Mouse (Mus musculus) heart, postnatal 0 days (tissue): Measurements from ENCODE around the gene Tgfbi. TPM values are rescaled to one million over a fixed set of nuclear protein-coding genes. Genes with fewer than 3 reads are reported as not detected.

Source experiments
- ATAC-seq: fragments of 200-750 bp; cut with Nextera tagmentation; 2 replicates; pipeline ENCODE4 v1.8.0; 2017; ENCODE audit warnings: low read depth, moderate number of reproducible peaks, moderate library complexity; ENCODE audit not compliant: insufficient read depth
- DNase-seq: peaks from one replicate; pipeline ENCODE4 v3.0.0-alpha.2; 2016; ENCODE audit warnings: low spot score
- H3K27ac ChIP-seq: fragments of 300-500 bp; sonication (generic); 2 replicates; pipeline ENCODE4 v1.5.1; 2014; ENCODE audit warnings: low read depth, mild to moderate bottlenecking
- H3K27me3 ChIP-seq: fragments of 300-500 bp; sonication (generic); 2 replicates; pipeline ENCODE4 v1.6.1; 2014; ENCODE audit warnings: low read length, mixed read lengths; ENCODE audit not compliant: control insufficient read depth, insufficient read depth
- H3K36me3 ChIP-seq: fragments of 300-500 bp; sonication (generic); replicated peaks from 2 replicates; pipeline ENCODE4 v1.6.1; 2014; ENCODE audit warnings: low read length, mixed read lengths; ENCODE audit not compliant: control insufficient read depth, insufficient read depth
- H3K4me1 ChIP-seq: fragments of 300-500 bp; sonication (generic); 2 replicates; pipeline ENCODE4 v1.6.1; 2014; ENCODE audit warnings: antibody characterized with exemption; ENCODE audit not compliant: control insufficient read depth, insufficient read depth
- H3K4me2 ChIP-seq: fragments of 300-500 bp; sonication (generic); 2 replicates; pipeline ENCODE4 v1.6.1; 2014; ENCODE audit warnings: low read depth, mild to moderate bottlenecking, low read length, moderate library complexity
- H3K4me3 ChIP-seq: fragments of 300-500 bp; sonication (generic); 2 replicates; pipeline ENCODE4 v1.5.1; 2014; ENCODE audit warnings: low read depth, low read length
- H3K9ac ChIP-seq: fragments of 300-500 bp; sonication (generic); replicated peaks from 2 replicates; pipeline ENCODE4 v1.6.1; 2014; ENCODE audit warnings: low read depth, low read length, mixed read lengths
- H3K9me3 ChIP-seq: fragments of 300-500 bp; sonication (generic); replicated peaks from 2 replicates; pipeline ENCODE4 v1.6.1; 2016; ENCODE audit warnings: low read length; ENCODE audit not compliant: control insufficient read depth
- CTCF ChIP-seq: IDR thresholded peaks from 2 replicates; pipeline ENCODE4 v1.5.1; 2016; ENCODE audit warnings: antibody characterized with exemption, control low read depth, low read depth
- EP300 ChIP-seq: IDR thresholded peaks from 2 replicates; pipeline ENCODE4 v1.6.1; 2016; ENCODE audit warnings: antibody characterized with exemption, low read depth
- WGBS: fragments of 180-500 bp; shearing (Covaris S2); extraction: QIAGEN DNeasy Blood & Tissue Kit; methylation state at CpG from one replicate; pipeline ENCODE4 v1.1.7; 2014; 5-methylcytosine and 5-hydroxymethylcytosine counted together
- polyA plus RNA-seq: library from polyadenylated mRNA; unstranded; fragments of >200 nt; fragmentation: Nextera tagmentation; extraction: Ambion mirVana; gene quantifications from 2 replicates; pipeline ENCODE4 v1.2.1, GENCODE M21; 2015
- total RNA-seq: library from RNA; depleted of rRNA; stranded (reverse); fragments of >200 nt; gene quantifications from 2 replicates; pipeline ENCODE4 v1.2.3, GENCODE M21; 2014; ENCODE audit warnings: low replicate concordance

The Tgfbi gene
- total and polyA plus RNA-seq, 2 experiments from 2014 or later = 24.3 to 31.3 TPM

DNA sequence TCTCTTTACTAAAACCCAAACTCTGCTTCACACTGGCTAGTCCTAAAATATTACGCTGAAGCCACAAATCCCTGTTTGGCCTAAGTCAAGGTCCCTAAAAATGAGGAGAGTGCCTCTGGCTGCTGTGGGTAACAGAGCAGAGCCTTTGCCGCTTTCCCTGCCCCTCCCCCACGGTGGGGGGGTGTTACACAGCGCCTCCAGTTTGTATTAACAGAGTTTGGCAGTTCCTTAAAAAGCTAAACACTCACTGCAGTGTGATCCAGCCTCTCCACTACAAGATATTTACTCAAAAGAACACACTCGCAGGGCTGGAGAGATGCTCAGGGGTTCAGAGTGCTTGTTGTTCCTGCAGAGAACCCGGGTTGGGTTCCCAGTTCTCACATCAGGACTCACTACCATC lies 49.6 kb downstream of the Tgfbi start:
- Histone ChIP-seq H3K27me3 (no peaks in the 10 kb centered on the region), H3K4me3 (no peak overlapping the region), H3K36me3 (no peaks in the 10 kb centered on the region), H3K27ac (no peak overlapping the region), H3K4me1 (peaks cover 22% of the 10 kb centered on the region), H3K9ac (no peak overlapping the region), H3K4me2 (no peak overlapping the region), H3K9me3 (no peaks in the 10 kb centered on the region)
- no peak for TF ChIP-seq CTCF
- no peak for TF ChIP-seq EP300
- whole genome bisulfite sequencing = 77% methylated on average over 6 of the region's 6 CpGs
- no peak for DNase-seq
- no peak for ATAC-seq

- peak; percentile 85 for ATAC-seq
- 15% methylated on average over 7 of the region's 7 CpGs for WGBS
- Histone ChIP-seq H3K27me3 (no peaks in the 10 kb centered on the region), H3K4me1 (peaks cover 22% of the 10 kb centered on the region), H3K9me3 (no peaks in the 10 kb centered on the region), H3K36me3 (no peaks in the 10 kb centered on the region), H3K4me2 (0 out of 2 replicates have a peak overlapping the region, but pooled peaks have one; percentile 3), H3K4me3 (no peak overlapping the region), H3K27ac (peak overlapping the region; percentile 79), H3K9ac (0 out of 2 replicates have a peak overlapping the region, but pooled peaks have one; percentile 12)
- TF ChIP-seq EP300 (no peak), CTCF (no peak)
- peak; percentile 70 for DNase-seq
Observed at GRCm38 (mm10) chr13:56661914-56662621, 52.7 kb downstream of the Tgfbi start.

GRCm38 (mm10) chr13:56664256-56665170 lies 55.2 kb downstream of the Tgfbi start:
- no peak for DNase-seq
- Histone ChIP-seq H3K4me1 (peaks cover 22% of the 10 kb centered on the region), H3K9me3 (no peaks in the 10 kb centered on the region), H3K27ac (no peak overlapping the region), H3K9ac (no peak overlapping the region), H3K4me2 (no peak overlapping the region), H3K4me3 (no peak overlapping the region), H3K27me3 (no peaks in the 10 kb centered on the region), H3K36me3 (no peaks in the 10 kb centered on the region)
- 65% methylated on average over 17 of the region's 17 CpGs for WGBS
- no peak for ATAC-seq
- TF ChIP-seq EP300 (no peak), CTCF (no peak)

DNA sequence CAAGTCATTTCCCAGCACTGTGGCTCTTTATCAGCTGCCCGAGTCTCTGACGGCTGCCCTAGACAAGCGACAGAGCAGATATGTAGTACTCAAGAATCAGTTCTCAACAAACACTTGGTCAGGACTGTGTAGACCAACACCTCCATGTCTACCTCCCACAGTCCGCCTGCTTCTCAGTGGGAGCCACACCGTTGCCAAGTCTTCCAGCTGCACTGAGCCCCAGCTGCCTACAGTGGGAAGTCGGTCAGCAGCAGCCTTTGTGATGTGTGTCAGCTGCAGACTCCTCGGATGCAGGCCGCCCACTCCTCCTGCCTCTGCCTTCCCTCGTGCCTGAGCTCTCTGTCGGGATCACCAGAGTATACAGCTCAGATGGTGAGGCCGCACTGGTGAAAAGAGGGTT lies 61.9 kb downstream of the Tgfbi start:
- no peak for ATAC-seq
- 35% methylated on average over 11 of the region's 11 CpGs for WGBS

DNA sequence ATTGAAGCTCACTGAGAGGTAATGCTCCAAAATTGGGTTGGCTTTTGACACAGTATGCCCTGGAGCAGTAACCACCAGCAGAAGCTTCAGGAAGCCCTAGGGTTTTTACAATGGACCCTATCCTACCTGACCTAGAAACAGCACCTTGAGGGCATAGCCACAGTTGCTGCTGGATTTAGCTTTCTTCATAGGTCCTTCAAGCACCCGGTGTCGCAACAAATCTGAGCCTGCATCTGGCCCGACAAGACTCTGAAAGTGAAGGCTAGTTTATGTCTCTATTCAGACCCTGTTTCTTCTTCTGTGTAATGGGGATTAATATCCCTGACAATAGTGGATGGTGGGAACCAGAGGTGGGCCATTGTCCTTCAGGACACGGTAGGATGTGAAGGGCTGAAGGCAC lies 68.4 kb downstream of the Tgfbi start:
- Histone ChIP-seq H3K4me2 (no peak overlapping the region), H3K9me3 (no peaks in the 10 kb centered on the region), H3K4me1 (peaks cover 24% of the 10 kb centered on the region), H3K27me3 (no peaks in the 10 kb centered on the region), H3K27ac (peak overlapping the region; percentile 59; the same call in 1 of the 2 replicates), H3K36me3 (no peaks in the 10 kb centered on the region), H3K4me3 (no peak overlapping the region), H3K9ac (no peak overlapping the region)
- WGBS = 63% methylated on average over 4 of the region's 4 CpGs
- TF ChIP-seq EP300 (no peak), CTCF (no peak)
- ATAC-seq (no peak), DNase-seq (no peak)

More for the DNA sequence above, 61.9 kb downstream of the Tgfbi start:
- H3K9ac ChIP-seq = no peak overlapping the region
- H3K4me3 ChIP-seq = no peak overlapping the region
- H3K27me3 ChIP-seq = no peaks in the 10 kb centered on the region
- H3K4me1 ChIP-seq = no peaks in the 10 kb centered on the region
- DNase-seq = no peak
- no peak overlapping the region for H3K27ac ChIP-seq
- TF ChIP-seq EP300 (no peak), CTCF (no peak)
- no peaks in the 10 kb centered on the region for H3K9me3 ChIP-seq
- H3K4me2 ChIP-seq = no peak overlapping the region
- no peaks in the 10 kb centered on the region for H3K36me3 ChIP-seq
